Mouse (Mus musculus): Measurements from ENCODE around the gene Hnrnpu. TPM values are rescaled to one million over a fixed set of nuclear protein-coding genes. Genes with fewer than 3 reads are reported as not detected.
"Not testable (repeated sequence)": the region's sequence is repeated elsewhere in the genome, so short reads cannot be mapped to it uniquely, and the experiment has no call there.

Hnrnpu gene
- polyA plus RNA-seq, 1 experiment from 2014 or later: 372 TPM

- no peak for ATAC-seq
- H3K9ac ChIP-seq (replicated peaks): peak overlapping the region; percentile 91
- 19% methylated on average over 8 of the region's 8 CpGs for WGBS
Observed at GRCm38 (mm10) chr1:178320038-178320722, 17.4 kb downstream of the Hnrnpu start.

GRCm38 (mm10) chr1:178319295-178320037, 18.1 kb downstream of the Hnrnpu start:
- H3K4me3 ChIP-seq (replicated peaks): peak overlapping the region; percentile 60
- H3K9me3 ChIP-seq: no peaks in the 10 kb centered on the region
- H3K27ac ChIP-seq: peak overlapping the region; percentile 100
- 2% methylated on average over 12 of the region's 12 CpGs for WGBS
- H3K27me3 ChIP-seq: no peaks in the 10 kb centered on the region
- ATAC-seq: peak; percentile 40
- H3K4me2 ChIP-seq (replicated peaks): peak overlapping the region; percentile 86
- peaks cover 46% of the 10 kb centered on the region for H3K4me1 ChIP-seq (replicated peaks)
- H3K36me3 ChIP-seq: peaks cover 30% of the 10 kb centered on the region
- H3K9ac ChIP-seq (replicated peaks): peak overlapping the region; percentile 91

More at GRCm38 (mm10) chr1:178320038-178320722, 17.4 kb downstream of the Hnrnpu start:
- Histone ChIP-seq H3K4me1 (replicated peaks) (peaks cover 48% of the 10 kb centered on the region), H3K27ac (peak overlapping the region; percentile 100), H3K4me2 (replicated peaks) (peak overlapping the region; percentile 86), H3K9me3 (no peaks in the 10 kb centered on the region), H3K27me3 (no peaks in the 10 kb centered on the region), H3K36me3 (peaks cover 37% of the 10 kb centered on the region), H3K4me3 (replicated peaks) (peak overlapping the region; percentile 60)

DNA sequence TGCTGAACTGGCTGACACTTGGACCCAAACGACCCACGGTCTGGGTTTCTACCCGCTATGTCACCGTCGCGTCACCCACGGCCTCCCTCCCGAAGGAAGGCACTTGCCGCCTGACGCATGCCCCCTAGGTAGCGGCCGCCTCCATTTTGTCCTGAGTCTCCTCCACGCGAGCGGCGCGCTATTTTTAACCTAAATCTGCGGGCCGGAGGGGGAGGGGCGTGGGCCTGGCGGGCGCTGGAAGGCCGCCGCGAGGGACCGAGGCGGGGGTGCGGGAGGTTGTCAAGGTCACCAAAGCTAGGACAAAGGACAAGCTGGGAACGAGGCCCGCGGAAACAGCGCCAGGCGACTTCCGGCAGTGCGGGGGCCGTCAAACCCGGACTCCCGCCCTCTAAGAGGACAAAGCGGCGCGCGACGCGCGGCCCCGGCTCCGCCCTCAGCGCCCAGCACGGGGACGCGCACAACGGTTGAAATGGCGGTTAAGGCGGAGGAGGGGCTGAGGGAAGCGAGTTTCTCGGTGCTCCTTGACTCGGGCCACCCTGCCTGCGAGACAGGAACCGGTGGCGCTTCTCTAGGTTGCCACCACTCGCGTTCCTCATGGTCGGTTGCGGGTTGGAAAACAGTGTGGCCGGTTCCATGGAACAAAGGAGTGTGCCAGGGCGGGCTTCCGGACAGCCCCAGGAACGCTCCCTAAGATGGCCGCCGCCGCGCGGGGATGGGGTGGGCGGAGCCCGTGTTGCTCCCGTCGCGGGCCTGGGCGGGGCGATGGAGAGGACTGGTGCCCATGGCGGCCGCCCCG, 19.0 kb downstream of the Hnrnpu start, which contains the start of gene Cox20:
Gene Cox20, plus strand, starts transcription at position 742 of the 796 bp plus-strand sequence.
- Histone ChIP-seq H3K27me3 (no peaks in the 10 kb centered on the region), H3K9ac (replicated peaks) (peak within 1 kb of the TSS; percentile 91), H3K27ac (peak within 1 kb of the TSS; percentile 100), H3K36me3 (peaks cover 26% of the 10 kb centered on the region), H3K4me2 (replicated peaks) (peak within 1 kb of the TSS; percentile 86), H3K9me3 (no peaks in the 10 kb centered on the region), H3K4me3 (replicated peaks) (peak within 1 kb of the TSS; percentile 60), H3K4me1 (replicated peaks) (peaks cover 46% of the 10 kb centered on the region)
- WGBS: under 1% methylated on average over 83 of the region's 83 CpGs
- ATAC-seq: peak; percentile 97

DNA sequence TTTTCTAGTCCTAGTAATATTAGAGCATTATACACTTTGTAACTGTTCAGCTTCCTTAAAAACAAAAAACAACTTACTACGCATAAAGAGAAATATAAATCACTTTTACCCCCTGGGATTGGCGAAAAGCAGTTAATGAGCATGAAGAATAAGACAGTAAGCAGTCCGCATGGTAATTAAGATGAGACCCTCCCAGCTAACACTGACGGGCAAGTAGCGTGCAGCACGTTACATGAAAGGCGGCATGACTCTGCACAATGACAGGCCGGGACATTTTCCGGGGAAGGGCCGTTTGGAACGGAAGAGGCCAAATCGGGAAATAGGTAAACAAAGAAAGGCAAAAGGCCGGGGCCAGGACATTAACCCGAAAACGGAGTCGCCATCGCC, 19.6 kb downstream of the Hnrnpu start:
- peak overlapping the region; percentile 86 for H3K4me2 ChIP-seq (replicated peaks)
- no peaks in the 10 kb centered on the region for H3K27me3 ChIP-seq
- peak; percentile 73 for ATAC-seq
- H3K9me3 ChIP-seq: no peaks in the 10 kb centered on the region
- under 1% methylated on average over 17 of the region's 17 CpGs for WGBS
- peaks cover 20% of the 10 kb centered on the region for H3K36me3 ChIP-seq
- peak overlapping the region; percentile 60 for H3K4me3 ChIP-seq (replicated peaks)
- peak overlapping the region; percentile 91 for H3K9ac ChIP-seq (replicated peaks)
- H3K4me1 ChIP-seq (replicated peaks): peaks cover 43% of the 10 kb centered on the region
- peak overlapping the region; percentile 100 for H3K27ac ChIP-seq

DNA sequence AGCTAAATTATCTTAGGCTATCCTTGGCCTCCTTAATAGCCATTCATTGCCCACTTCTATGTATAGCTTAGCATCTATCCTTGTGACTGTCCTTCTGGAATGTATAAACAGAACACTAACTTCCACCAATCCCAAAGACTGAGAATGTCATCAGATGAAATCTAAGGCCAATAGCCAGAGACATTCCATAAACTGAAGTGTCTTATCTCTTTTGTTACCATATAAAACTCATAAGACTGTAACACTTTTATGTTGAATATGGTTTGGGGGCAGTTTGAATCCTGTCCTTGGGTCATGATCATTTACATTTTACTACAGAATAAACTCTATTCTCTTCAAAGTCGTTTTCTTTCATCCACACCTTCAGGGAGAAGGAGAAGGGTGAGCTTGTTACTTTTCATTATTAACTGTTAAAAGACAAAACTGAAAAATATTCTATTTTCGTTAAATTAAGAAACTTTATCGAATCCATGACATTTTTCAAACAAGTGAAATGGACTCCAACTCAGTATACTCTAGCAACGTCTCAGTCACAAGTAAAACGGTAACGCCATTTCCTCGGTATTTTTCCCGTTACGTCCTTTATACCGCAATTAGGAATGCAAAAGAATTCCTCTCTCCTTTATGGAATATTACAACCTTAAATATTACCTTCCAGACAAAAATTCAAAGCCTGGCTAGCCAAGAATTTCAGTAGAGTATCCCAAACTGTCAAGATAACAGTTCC, 20.2 kb downstream of the Hnrnpu start:
- no peaks in the 10 kb centered on the region for H3K27me3 ChIP-seq
- peak overlapping the region; percentile 100 for H3K27ac ChIP-seq
- ATAC-seq: no peak
- 38% methylated on average over 10 of the region's 10 CpGs for WGBS
- H3K9me3 ChIP-seq: no peaks in the 10 kb centered on the region
- peak overlapping the region; percentile 91 for H3K9ac ChIP-seq (replicated peaks)
- peaks cover 14% of the 10 kb centered on the region for H3K36me3 ChIP-seq
- H3K4me3 ChIP-seq (replicated peaks): peak overlapping the region; percentile 60
- peaks cover 37% of the 10 kb centered on the region for H3K4me1 ChIP-seq (replicated peaks)
- peak overlapping the region; percentile 86 for H3K4me2 ChIP-seq (replicated peaks)

DNA sequence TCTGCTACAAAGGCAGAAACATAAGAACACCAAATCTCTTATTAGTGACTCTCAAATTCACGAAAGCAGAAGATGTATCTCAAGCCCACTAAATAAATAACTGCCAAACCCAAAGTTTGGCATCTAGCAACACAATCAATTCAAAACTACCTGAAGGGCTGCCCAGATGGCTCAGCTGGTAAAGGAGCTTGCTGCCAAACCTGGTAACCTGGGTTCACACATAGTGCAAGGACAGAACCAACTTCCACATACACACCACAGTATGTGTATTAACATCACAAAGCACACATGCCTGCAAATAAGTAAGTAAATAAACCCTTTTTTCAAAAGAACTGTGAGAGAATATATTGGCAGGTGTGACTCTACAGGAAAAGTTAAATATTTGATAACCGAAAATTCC, 23.4 kb downstream of the Hnrnpu start:
- ATAC-seq: no peak
- H3K4me1 ChIP-seq (replicated peaks): peaks cover 12% of the 10 kb centered on the region

GRCm38 (mm10) chr1:178313039-178313597, 24.5 kb downstream of the Hnrnpu start:
- H3K36me3 ChIP-seq: no peaks in the 10 kb centered on the region
- no peak overlapping the region for H3K27ac ChIP-seq
- H3K9ac ChIP-seq (replicated peaks): no peak overlapping the region
- peaks cover 12% of the 10 kb centered on the region for H3K4me1 ChIP-seq (replicated peaks)
- H3K27me3 ChIP-seq: no peaks in the 10 kb centered on the region
- WGBS: 87% methylated on average over 1 of the region's 1 CpGs
- no peaks in the 10 kb centered on the region for H3K9me3 ChIP-seq
- no peak overlapping the region for H3K4me2 ChIP-seq (replicated peaks)
- ATAC-seq: no peak
- no peak overlapping the region for H3K4me3 ChIP-seq (replicated peaks)

More for the DNA sequence above, 23.4 kb downstream of the Hnrnpu start:
- 94% methylated on average over 2 of the region's 2 CpGs for WGBS
- no peaks in the 10 kb centered on the region for H3K9me3 ChIP-seq
- no peaks in the 10 kb centered on the region for H3K27me3 ChIP-seq
- no peak overlapping the region for H3K9ac ChIP-seq (replicated peaks)
- no peak overlapping the region for H3K4me3 ChIP-seq (replicated peaks)
- no peak overlapping the region for H3K4me2 ChIP-seq (replicated peaks)
- no peaks in the 10 kb centered on the region for H3K36me3 ChIP-seq
- H3K27ac ChIP-seq: no peak overlapping the region

GRCm38 (mm10) chr1:178310128-178310527, 27.5 kb downstream of the Hnrnpu start:
- H3K4me2 ChIP-seq (replicated peaks): no peak overlapping the region
- no peaks in the 10 kb centered on the region for H3K36me3 ChIP-seq
- H3K27me3 ChIP-seq: no peaks in the 10 kb centered on the region
- H3K4me1 ChIP-seq (replicated peaks): no peaks in the 10 kb centered on the region
- ATAC-seq: no peak
- no peak overlapping the region for H3K27ac ChIP-seq
- H3K4me3 ChIP-seq (replicated peaks): no peak overlapping the region
- 83% methylated on average over 1 of the region's 1 CpGs for WGBS
- H3K9ac ChIP-seq (replicated peaks): no peak overlapping the region
- no peaks in the 10 kb centered on the region for H3K9me3 ChIP-seq

DNA sequence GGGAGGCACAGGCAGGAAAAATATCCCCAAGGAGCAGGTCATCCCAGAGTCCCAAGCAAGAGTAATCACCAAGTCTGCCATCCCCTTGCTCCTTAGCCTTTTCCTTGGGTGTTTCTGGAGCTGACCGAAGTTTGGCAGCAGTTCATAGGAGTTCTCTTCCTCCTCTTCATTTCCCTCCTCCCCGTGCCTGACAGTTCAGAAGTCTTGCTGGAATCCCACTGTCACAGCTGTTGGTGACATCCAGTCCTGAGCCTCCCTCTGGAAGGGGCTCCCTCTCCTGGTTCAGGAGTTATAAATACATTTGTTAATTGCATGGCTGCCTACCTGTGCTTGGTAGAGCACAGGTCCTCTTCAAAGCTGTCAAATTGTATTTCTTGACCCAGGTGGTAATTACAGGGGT, 28.1 kb downstream of the Hnrnpu start:
- Histone ChIP-seq H3K9ac (replicated peaks) (no peak overlapping the region), H3K4me2 (replicated peaks) (no peak overlapping the region), H3K27me3 (no peaks in the 10 kb centered on the region), H3K9me3 (no peaks in the 10 kb centered on the region), H3K27ac (no peak overlapping the region), H3K36me3 (no peaks in the 10 kb centered on the region), H3K4me3 (replicated peaks) (no peak overlapping the region), H3K4me1 (replicated peaks) (no peaks in the 10 kb centered on the region)
- no peak for ATAC-seq
- WGBS: 77% methylated on average over 2 of the region's 2 CpGs

DNA sequence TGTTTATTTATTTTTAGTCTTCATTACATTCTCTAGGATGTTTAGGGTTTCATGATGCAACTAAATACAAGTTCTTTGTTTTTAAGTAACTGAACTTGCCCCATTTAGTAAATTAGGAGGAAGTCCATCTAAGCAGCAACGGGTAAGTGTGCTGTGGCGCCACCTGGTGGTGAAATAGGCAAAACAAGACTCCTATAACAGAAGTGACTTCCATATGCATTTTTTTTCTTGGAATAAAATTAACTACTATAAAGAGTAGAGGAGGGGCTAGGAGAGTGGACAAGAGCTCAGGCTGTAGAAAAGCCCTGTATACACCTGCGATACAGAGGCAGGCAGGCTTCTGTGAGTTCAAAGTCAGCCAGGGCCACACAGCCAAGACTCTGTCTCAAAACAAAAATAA, 34.2 kb downstream of the Hnrnpu start:
- no peak overlapping the region for H3K4me3 ChIP-seq (replicated peaks)
- no peak overlapping the region for H3K27ac ChIP-seq
- no peaks in the 10 kb centered on the region for H3K9me3 ChIP-seq
- WGBS: 33% methylated on average over 3 of the region's 3 CpGs
- H3K27me3 ChIP-seq: no peaks in the 10 kb centered on the region
- H3K4me2 ChIP-seq (replicated peaks): no peak overlapping the region
- no peaks in the 10 kb centered on the region for H3K36me3 ChIP-seq
- ATAC-seq: 0 out of 2 replicates have a peak, but pooled peaks have one; percentile 43
- H3K9ac ChIP-seq (replicated peaks): no peak overlapping the region
- H3K4me1 ChIP-seq (replicated peaks): no peaks in the 10 kb centered on the region

GRCm38 (mm10) chr1:178301261-178301660, 36.3 kb downstream of the Hnrnpu start:
- not testable (repeated sequence) for H3K27ac ChIP-seq; H3K9me3 ChIP-seq; H3K4me2 ChIP-seq (replicated peaks); H3K4me1 ChIP-seq (replicated peaks); H3K27me3 ChIP-seq; H3K4me3 ChIP-seq (replicated peaks); ATAC-seq; H3K36me3 ChIP-seq; H3K9ac ChIP-seq (replicated peaks)
- 84% methylated on average over 2 of the region's 2 CpGs for WGBS
